Mouse (Mus musculus): ENCODE data around the gene Mdm2.

Mdm2 gene

DNA sequence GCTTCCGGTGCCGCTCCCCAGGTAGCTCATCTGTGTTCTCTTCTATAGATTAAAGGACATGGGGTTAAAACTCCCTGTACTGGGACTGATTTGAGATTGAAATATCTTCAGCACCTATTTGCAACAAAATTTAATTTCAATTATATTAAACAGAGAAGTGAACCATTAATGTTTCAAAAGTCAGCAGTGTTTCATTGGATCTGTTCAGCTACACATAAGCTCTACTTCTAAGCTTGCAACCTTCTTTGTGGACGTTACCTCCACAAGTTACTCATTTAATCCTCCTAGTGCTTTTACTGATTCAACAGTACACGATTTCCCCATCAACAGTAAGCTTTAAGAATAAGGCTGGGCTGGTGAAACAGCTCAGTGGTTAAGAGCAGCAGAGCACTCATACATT is 15.5 kb downstream of the Mdm2 start:
- DNase-seq: no peak

DNA sequence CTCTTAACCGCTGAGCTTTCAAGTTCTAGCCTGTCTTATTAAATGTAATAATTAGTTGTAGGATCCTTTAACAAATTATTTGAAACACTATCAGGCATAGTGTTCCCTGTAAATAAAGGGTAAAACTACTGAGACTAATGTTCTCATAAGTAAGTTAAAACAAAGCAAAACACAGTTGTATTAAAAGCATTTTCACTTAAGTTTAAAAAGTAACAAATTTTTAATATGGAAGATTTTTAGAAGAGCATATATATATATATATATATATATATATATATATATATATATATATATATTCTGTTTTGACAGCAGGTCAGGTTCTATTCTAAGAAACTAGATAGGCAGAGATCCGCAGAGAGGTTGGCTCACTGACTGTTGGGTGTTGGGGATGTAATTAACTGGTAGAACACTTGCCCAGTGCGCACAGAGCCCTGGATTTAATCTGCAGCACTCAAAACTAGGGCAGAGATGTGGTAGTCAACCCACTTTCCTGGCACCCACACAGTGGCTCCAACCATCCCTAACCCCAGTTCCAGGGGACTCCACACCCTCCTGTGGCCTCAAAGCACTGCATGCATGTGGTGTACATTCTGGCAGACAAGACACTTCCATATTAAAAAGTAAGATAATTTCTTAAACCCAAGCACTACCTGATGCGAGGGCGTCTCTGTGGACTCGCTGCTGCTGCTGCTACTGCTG is 16.2 kb downstream of the Mdm2 start:
- DNase-seq: no peak

DNA sequence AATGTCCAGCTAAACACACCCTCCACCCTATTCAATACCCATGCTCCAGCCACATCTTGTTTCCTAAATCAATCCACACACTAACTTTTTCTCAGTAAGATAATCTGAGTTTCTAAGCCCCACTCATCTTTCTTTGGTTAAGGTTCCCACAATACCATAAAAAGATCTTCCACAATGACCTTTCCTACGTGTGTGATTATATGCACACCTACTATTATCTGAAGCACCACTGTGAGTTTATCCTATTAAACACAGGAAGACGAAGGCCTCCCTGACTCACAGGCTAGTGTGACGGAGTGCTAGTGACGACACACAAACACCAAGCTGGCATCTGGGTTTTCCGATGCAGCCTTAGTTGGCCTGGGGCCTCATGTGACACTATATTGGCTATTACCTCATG is 17.6 kb downstream of the Mdm2 start:
- no peak for DNase-seq

DNA sequence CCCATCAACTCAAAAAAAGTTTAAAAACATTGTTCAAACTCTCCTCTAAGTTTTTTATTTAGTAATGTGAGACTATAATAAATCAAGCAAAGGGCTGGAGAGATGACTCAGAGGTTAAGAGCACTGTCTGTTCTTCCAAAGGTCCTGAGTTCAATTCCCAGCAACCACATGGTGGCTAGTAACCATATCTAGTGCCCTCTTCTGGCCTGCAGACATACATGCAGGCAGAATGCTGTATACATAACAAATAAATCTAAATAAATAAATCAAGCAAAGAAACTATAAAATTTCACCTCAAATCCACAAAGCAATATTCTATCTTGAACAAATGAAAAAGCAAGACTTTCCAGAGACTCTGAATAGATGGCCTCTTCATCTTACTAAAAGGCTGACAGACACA is 18.4 kb downstream of the Mdm2 start:
- DNase-seq: no peak

DNA sequence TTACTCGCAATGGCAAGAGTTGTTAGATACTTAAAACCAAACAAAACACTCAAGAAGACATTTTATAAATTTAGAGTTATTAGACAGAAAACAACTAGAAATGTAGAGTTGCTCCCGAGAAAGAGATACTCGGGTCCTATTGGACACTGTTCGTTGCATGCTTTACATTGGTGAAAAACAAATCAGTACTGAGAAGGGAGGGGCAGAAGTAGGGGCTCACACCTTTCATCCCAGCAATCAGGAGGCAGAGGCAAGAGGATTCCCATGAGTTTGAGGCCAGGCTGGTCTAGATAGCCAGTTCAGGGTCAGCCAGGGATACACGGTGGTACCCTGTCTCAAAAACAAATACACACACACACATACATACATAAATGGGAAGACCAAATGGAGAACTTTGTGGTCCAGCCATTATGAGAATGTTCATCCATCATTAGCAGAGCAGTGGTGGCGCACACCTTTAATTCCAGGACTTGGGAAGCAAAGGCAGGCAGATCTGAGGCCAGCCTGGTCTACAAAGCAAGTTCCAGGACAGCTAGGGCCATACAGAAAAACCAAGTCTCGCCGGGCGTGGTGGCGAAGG is 19.1 kb downstream of the Mdm2 start:
- DNase-seq: no peak

DNA sequence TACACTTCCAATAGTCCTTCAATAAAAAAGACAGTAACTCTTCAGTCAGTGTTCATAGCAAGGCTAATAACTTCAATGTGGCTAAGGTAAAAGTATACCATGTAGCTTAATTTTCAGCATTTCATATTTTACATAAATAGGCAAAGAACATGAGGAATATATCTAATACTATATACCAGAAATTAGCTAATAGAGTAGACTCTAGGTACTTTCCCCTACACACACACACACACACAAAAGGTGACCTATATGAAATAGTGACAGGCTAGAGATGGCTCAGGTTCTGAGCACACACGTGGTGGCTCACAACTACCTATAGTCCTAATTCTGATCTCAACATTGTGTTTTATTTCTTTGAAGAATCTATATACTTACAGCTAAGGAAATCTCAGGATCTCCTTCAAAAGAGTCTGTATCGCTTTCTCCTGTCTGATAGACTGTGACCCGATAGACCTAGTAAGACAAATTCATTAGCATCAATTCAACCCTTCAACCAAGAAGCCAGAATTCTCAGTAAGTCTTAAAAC is 19.7 kb downstream of the Mdm2 start:
- DNase-seq: no peak

DNA sequence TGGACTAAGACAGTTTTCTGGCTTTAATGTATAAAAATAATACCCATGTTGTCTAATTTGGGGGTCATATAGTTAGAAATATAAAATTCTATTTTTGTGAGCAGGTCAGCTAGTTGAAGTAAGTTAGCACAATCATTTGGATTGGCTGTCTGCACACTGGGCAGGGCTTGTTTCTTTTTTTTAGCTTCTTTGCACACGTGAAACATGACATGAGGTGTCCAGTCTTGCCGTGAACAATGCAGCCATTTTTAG is 20.5 kb downstream of the Mdm2 start:
- no peak for DNase-seq

DNA sequence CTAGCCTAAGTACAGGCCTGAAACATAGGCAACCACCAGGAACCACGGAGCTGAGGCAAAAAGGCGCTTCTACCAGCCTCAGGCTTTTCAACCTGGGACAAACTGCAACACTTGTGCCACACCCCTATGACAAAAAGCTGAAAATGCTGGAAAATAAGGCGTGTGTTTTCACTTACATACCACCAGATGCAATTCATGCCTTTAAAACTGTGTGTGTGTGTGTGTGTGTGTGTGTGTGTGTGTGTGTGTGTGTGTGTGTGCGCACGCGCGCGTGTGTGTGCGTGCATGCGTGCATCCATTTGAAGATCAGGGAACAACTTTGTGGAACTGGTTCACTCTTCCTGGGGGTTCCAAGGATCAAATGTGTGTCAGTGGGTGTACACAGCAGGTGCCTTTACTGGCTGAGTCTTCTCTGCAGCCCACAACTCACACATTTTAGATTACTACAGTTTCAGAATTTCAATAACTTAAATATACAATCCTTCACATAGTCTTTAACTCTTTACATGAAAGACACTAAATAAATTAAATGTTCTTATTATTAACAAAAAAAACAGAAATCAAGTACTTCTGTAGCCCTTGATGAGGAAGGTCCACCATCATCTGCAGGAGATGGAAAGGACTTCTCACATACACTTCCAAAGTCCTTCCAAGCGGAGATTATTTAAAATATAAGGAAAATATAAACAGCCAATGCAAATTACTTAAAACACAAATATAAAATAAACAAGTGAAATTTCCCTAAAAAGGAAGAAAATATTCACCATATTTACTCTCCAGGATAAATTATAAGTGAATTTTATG is 21.1 kb downstream of the Mdm2 start:
- no peak for DNase-seq

DNA sequence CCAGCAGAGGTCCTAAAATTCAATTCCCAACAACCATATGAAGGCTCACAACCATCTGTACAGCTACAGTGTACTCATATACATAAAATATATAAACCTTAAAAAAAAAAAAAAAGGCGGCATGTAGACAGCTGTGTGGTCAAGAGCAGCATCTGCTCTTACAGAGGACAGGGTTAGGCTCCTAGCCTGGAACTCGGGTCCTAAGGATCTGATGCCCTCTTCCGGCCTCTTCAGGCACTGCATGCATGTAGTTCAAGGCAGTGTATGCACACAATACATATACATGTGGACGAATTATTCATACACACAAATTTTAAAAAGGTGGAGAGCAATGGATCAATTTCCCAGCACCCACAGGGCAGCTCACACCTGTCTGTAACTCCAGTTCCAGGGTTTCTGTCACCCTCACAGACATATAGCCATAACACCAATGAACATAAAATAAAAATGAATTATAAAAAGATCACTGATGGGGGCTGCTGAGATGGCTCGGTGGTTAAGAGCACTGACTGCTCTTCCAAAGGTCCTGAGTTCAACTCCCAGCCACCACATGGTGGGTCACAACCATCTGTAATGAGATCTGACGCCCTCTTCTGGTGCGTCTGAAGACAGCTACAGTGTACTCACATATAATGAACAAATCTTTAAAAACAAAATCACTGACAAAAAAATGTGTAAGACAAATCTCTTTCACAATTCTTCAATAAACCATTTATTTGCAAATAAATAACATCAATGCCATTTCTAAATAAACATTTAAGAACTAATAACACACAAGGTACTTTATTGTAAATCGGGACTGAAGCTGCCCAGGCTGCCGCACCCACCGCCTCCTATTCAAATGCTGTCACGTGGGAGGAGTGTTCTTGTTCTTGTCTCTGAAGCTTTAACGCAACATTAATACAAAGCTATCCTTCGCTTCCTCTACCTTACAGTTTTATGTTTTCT is 22.1 kb downstream of the Mdm2 start:
- peak; percentile 45 for DNase-seq

DNA sequence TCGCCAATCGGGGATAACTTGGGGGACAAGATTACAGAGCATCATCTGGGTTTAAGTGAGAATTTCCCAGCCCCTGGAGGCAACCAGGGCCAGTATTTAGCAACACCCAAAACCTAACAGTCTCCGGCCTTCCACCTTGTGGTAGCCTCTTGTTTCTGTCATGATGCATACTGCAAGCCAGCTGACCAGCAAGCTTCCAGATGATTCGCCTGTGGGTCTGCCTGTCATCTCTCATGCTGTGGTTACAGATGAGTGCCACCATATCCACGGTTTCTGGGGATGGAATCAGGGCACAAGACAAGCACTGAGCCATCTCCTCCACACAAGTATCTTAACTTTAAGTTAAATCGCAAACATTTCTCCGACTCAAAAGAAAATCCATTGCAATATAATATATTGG is 23.0 kb downstream of the Mdm2 start:
- no peak for DNase-seq

DNA sequence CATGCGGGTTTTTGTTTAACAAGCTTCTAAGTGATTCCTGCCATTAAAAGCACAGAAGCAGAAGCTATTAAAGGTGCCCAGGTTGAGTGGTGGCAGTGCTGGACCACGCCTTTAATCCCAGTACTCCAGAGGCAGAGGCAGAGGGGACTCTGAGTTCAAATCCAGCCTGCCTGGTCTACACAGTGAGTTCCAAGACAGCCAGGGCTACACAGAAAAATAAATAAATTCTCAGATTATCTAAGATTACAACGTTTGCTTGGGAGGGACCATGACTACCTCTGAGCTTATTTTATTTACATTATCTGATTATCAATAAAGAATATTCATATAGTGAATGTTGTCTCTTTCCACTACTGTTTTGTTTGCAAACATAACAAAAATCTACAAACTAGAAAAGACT is 23.5 kb downstream of the Mdm2 start:
- DNase-seq: no peak

DNA sequence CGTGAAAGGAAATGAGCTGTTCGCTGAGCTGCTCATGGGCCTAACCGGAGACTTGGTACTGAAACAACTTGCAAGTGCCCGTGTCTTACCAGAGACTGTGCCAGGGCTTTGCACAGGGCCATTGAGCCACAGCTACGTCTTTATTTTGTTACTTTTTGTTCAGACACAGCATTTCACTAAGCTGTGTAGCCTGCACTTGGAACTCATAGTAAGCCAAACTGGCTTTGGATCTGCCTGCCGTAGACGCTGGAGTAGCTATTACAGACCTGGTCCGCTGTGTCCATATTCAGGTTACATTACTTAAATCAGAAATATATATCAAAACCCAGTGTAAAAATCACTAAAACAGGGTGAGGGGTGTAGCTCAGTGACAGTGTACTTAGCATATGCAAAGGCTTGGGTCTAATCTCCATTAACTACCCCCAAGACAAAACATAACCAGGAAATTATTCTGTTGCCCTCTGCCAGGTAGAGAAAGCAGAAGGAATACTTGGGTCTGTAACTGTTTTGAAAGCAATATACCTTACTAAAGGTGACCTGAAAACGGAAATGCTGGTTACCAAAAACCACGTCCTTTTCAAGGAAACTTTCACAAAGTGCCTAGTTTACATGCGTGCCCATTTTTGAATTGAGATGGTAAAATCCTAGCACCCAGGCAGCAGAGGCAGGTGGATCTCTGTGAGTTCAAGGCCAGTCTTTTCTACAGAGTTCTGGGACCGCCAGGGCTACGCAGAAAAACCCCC is 24.5 kb downstream of the Mdm2 start:
- DNase-seq: no peak

DNA sequence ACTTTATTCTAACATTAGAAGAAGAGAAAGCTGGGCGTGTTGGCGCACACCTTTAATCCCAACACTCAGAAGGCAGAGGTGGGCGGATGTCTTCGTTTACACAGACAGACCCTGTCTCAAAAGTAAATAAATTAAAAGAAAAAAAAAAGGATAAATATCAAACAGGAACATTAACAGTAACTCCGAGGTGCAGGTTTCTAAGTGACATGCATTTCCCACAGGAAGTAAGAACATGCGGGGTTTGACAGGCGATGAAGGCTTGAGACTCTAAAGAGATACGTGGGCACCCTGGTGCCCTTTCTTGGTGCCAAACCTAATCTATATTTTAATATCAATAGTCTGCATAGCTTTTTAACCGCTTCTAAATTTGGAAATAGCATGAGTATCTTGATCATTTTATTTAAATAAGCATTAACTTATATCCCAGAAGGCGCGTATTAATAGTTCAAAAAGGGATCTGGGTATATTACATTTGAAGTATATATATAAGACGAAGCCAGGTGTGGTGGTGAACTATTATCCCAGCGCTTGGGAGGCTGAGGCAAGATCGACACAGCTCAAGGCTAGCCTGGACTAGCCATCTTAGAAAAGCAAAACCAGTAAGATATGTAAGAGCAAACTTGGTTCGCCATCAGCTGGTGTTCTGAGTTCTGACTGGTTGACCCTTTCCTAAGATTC is 25.2 kb downstream of the Mdm2 start:
- DNase-seq: no peak

DNA sequence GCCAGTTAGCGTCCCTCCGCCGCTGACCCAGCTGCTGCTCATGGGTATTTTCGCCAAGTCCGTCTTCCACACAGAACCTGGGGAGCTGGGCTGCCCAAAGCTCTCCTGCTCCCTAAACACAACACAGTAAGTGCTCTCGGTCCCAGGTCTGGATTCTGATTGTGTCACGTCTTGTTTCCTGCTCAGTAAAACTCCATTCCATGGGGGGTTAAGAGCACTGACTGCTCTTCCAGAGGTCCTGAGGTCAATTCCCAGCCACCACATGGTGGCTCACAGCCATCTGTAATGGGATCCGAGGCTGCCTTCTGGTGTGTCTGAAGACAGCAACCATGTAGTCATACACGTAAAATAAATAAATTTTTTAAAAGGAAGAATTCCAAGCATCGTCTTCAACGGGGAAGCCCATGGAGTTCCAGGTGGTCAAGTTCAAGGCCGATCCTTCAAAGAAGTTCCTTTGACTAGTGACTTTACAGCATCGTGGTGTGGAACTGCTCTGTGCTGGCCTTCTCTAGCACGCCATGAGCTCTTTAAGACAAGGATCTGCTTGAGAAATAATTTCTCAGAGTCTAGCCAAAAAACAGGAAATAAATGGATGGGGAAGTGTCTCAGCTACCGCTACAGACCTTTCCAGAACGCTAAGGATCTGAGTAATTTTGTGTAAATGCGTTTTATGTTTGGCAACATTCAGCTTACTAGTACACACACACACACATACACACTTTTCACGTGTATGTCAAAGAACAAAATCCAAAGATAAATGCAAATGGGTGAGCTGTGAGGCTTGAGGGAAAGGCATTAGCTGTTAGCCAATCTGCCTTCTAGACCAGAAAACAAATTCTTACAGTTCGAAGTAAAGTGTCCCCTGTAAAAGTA is 26.0 kb downstream of the Mdm2 start:
- DNase-seq: no peak

DNA sequence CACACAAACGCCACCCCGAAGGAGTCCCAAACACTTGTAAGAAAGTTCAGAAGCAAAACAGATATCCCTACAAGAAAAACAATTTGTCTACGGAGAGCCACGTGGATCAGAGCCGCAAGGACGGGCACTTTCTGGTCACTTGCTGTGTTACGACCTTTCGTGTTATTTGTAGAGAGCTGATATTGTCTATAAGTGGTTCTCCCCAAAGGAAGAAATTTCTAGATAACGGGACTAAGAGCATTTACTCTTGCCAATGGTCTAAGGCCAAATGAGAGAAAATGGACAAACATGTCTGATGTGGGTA is 26.9 kb downstream of the Mdm2 start:
- DNase-seq: no peak

DNA sequence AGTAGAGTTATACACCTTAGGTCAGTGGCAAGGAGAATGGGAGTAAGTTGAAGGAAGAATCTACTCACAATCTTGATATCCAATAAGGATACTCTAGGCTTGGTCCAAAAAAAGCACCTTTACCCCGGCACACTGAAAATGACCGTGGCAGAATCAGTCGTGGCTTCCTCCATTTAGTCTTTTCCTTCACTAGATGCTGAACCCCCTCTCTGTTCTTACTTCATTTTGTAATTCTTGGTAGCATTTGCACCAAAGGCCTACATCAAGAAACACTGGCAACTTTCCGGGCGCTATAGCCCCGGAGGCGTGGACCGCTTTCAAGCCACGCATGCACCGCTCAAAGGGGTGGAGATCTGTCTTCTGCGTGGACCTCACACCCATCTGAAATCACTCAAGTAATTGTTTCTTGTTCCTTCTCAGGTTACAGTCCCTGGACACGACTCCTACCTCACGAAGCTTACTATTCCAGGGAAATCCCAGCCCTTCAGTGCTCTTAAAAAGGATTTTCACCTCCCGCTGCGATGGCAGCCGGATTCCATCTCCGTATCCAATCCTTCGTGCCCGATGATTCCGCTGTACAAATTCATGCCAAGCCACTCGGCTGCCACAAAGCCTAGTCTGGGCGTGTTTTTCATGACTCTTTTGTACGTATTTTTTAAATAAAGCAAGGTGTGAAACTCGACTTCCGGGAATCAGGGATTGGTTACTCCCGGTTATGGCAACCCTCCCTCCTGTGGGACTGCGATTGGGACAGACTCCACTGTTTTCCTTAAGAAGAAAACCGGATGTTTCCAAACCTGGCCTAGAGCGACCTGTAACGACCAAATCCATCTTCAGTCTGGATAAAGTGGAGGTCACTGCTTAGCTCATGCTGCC is 27.5 kb downstream of the Mdm2 start:
- no peak for DNase-seq

DNA sequence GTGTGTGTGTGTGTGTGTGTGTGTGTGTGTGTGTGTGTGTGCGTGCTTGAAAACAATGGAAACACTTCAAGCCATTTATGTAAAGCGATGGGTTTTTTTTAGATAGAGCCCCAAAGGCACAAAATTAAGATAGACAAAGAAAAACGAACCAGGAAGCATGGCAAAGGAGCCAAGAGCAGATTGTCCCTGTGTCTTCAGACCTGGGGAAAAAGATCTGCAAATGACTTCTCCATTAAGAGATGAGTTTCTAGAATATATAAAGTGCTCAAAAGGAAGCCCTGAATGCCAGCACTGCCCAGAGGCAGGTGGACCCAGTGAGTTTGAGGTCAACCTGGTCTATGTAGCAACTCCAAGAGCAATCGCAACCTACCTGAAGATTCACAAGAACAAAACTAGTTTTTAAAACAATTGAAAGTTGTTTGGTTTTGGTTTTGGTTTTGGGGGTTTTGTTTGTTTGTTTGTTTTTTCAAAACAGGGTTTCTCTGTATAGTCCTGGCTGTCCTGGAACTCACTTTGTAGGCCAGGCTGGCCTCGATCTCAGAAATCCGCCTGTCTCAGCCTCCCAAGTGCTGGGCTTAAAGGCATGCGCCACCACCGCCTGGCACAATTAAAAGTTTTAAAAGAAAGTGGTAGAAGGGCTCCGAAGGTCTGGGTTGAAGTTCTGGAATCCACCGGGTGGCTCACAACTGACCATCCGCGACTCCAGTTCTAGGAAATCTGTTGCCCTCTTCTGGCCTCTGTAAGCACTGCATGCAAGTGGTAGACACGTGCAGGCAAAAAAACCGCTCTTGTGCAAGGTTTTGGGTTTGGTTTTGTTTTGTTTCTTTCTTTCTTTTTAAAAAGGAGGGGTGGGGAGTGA is 28.3 kb downstream of the Mdm2 start:
- peak; percentile 69 for DNase-seq

DNA sequence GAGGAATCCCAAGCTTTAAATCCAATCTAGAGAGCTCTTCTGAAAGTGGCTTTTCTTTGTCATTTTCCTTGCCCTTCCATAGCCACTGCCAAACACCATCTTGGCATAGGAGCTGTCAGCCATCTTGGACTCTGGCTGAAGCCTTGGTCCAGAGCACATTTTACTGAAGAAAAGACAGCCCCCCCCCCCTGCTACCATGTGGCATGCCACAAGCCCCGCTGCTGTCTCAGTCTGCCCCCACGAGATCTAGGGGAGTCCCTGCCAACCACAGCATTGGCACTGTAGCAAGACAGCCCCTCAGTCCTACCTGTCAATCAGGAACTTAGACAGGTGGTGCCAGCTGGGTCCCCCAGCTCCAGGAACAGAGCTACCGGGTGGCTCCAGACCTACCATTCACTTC is 29.0 kb downstream of the Mdm2 start:
- no peak for DNase-seq
